Mouse (Mus musculus) stomach, postnatal 0 days (tissue): ENCODE results near the gene Kif5c. TPM values are rescaled to one million over a fixed set of nuclear protein-coding genes. Genes with fewer than 3 reads are reported as not detected.

Experiments used
- ATAC-seq: fragments of 200-750 bp; cut with Nextera tagmentation; 2 replicates; pipeline ENCODE4 v1.8.0; 2017; ENCODE audit not compliant: low FRiP score, low TSS enrichment
- DNase-seq: peaks from one replicate; pipeline ENCODE4 v3.0.0-alpha.2; 2016; ENCODE audit warnings: low spot score
- H3K27ac ChIP-seq: fragments of 300-500 bp; sonication (generic); replicated peaks from 2 replicates; pipeline ENCODE4 v1.5.1; 2014; ENCODE audit warnings: mild to moderate bottlenecking, control low read depth
- H3K27me3 ChIP-seq: fragments of 300-500 bp; sonication (generic); 2 replicates; pipeline ENCODE4 v1.6.1; 2014; ENCODE audit warnings: low read length; ENCODE audit not compliant: control insufficient read depth, insufficient read depth
- H3K36me3 ChIP-seq: fragments of 300-500 bp; sonication (generic); 2 replicates; pipeline ENCODE4 v1.6.1; 2014; ENCODE audit warnings: low read length, mixed read lengths; ENCODE audit not compliant: control insufficient read depth, insufficient read depth
- H3K4me1 ChIP-seq: fragments of 300-500 bp; sonication (generic); replicated peaks from 2 replicates; pipeline ENCODE4 v1.6.1; 2014; ENCODE audit warnings: antibody characterized with exemption; ENCODE audit not compliant: control insufficient read depth, insufficient read depth
- H3K4me2 ChIP-seq: fragments of 300-500 bp; sonication (generic); replicated peaks from 2 replicates; pipeline ENCODE4 v1.6.1; 2014; ENCODE audit warnings: low read depth, mild to moderate bottlenecking, control low read depth, moderate library complexity
- H3K4me3 ChIP-seq: fragments of 300-500 bp; sonication (generic); 2 replicates; pipeline ENCODE4 v1.5.1; 2014; ENCODE audit warnings: low read depth, low read length, control low read depth
- H3K9ac ChIP-seq: fragments of 300-500 bp; sonication (generic); 2 replicates; pipeline ENCODE4 v1.6.1; 2014; ENCODE audit warnings: mild to moderate bottlenecking, low read length, control low read depth, mixed read lengths
- H3K9me3 ChIP-seq: fragments of 300-500 bp; sonication (generic); 2 replicates; pipeline ENCODE4 v1.6.1; 2016; ENCODE audit warnings: low read length; ENCODE audit not compliant: control insufficient read depth
- CTCF ChIP-seq: IDR thresholded peaks from 2 replicates; pipeline ENCODE4 v1.5.1; 2016; ENCODE audit warnings: antibody characterized with exemption, low read depth, mild to moderate bottlenecking, moderate library complexity
- EP300 ChIP-seq: optimal IDR thresholded peaks from 2 replicates; pipeline ENCODE3; 2016; ENCODE audit warnings: antibody characterized with exemption
- WGBS: fragments of 180-500 bp; shearing (Covaris S2); extraction: QIAGEN DNeasy Blood & Tissue Kit; methylation state at CpG from one replicate; pipeline ENCODE4 v1.1.7; 2014; 5-methylcytosine and 5-hydroxymethylcytosine counted together
- polyA plus RNA-seq: library from polyadenylated mRNA; unstranded; fragments of >200 nt; fragmentation: Nextera tagmentation; extraction: Ambion mirVana; gene quantifications from 2 replicates; pipeline ENCODE4 v1.2.1, GENCODE M21; 2015

Kif5c gene
- polyA plus RNA-seq, 1 experiment from 2014 or later = 2.8 TPM

DNA sequence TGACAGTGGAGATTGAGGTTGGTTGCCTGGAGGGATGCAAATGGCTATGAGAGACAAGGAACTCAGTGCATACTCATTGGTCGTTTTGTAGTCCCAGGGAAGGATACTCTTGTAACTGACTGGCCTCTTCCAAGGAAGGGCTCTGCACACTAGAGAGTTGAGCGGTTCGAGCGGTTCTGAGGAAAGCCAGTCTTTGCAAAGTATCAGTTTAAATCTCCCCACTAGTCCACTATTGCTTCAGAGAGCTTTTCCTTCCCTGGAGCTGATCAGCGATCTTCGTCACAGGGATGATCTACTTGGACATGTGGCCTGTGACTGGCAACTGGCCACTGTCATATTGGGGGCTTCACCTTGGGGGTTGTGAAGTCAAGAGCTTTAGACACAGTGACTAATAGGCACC, 28.5 kb downstream of the Kif5c start:
- Histone ChIP-seq H3K9ac (no peak overlapping the region), H3K36me3 (no peaks in the 10 kb centered on the region), H3K4me2 (no peak overlapping the region), H3K4me3 (no peak overlapping the region), H3K9me3 (no peaks in the 10 kb centered on the region), H3K27me3 (no peaks in the 10 kb centered on the region), H3K4me1 (no peaks in the 10 kb centered on the region), H3K27ac (no peak overlapping the region)
- TF ChIP-seq EP300 = no peak
- no peak for TF ChIP-seq CTCF
- 86% methylated on average over 6 of the region's 6 CpGs for WGBS
- ATAC-seq = no peak
- DNase-seq = no peak

DNA sequence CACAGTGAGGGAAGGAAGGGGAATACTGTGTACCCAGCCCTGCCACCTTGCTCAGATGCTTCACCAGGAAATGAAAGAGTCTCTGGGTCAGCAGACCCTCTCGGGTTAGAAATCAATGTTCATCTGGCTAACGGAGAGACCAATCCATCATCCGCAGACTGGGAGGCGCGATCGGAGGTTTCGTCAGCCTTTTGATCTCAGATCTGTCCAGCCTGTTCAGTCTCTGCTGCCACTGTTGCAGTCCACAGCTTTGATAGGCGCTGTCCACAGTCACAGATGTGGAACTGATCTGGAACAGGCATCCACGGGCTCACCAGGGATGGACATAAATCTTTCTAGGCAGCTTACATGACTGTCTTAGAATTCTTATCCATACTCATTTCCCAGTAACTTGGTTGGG, 29.2 kb downstream of the Kif5c start:
- TF ChIP-seq EP300 (no peak), CTCF (no peak)
- 37% methylated on average over 9 of the region's 9 CpGs for WGBS
- no peak overlapping the region for H3K4me2 ChIP-seq
- no peaks in the 10 kb centered on the region for H3K4me1 ChIP-seq
- DNase-seq (no peak), ATAC-seq (no peak)
- no peaks in the 10 kb centered on the region for H3K27me3 ChIP-seq
- H3K36me3 ChIP-seq = no peaks in the 10 kb centered on the region
- no peak overlapping the region for H3K27ac ChIP-seq
- H3K9ac ChIP-seq = no peak overlapping the region
- H3K4me3 ChIP-seq = no peak overlapping the region
- no peaks in the 10 kb centered on the region for H3K9me3 ChIP-seq

DNA sequence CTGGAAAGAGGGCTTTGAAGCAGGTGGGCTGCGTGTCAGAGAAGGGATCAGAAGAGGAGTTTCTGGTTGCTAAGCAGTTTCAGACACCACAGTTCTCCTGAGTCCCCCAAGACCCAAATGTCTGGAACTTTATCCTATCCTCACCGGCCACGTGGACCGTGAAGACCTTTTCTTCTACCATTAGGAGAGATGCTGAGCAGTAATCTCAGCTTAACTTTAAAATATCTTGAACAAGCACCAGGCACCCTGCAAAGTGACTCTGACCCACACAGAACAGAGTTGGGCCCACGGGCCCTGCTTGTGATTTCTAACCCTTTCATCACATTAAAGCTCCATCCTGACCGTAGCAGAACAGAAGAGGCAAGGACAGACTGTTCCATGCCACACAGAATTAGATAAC, 29.7 kb downstream of the Kif5c start:
- no peak overlapping the region for H3K9ac ChIP-seq
- no peak overlapping the region for H3K27ac ChIP-seq
- TF ChIP-seq EP300 (no peak), CTCF (no peak)
- ATAC-seq (no peak), DNase-seq (no peak)
- WGBS = 85% methylated on average over 6 of the region's 6 CpGs
- no peaks in the 10 kb centered on the region for H3K9me3 ChIP-seq
- H3K4me3 ChIP-seq = no peak overlapping the region
- no peak overlapping the region for H3K4me2 ChIP-seq
- H3K4me1 ChIP-seq = no peaks in the 10 kb centered on the region
- H3K27me3 ChIP-seq = no peaks in the 10 kb centered on the region
- no peaks in the 10 kb centered on the region for H3K36me3 ChIP-seq

DNA sequence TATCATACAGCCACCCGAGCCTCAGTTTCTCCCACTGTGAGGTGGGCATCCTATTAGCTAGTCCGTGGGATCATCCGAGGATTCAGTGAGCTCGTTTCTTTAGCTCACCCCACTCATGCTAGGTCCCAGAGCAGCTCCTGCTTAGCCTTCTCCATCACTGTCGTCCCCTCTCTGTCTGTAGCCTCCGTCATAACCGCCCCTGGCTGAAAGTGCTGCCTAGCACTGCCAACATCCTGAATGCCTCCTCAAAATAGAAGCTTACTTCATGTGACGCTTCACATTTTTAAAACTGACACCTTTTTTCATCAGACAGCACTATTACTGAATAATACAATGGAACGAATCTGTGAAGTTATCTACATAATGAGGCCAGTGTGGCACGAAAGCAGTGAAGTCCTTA, 30.1 kb downstream of the Kif5c start:
- DNase-seq = no peak
- H3K4me1 ChIP-seq = no peaks in the 10 kb centered on the region
- ATAC-seq = no peak
- no peaks in the 10 kb centered on the region for H3K9me3 ChIP-seq
- 78% methylated on average over 10 of the region's 10 CpGs for WGBS
- no peak overlapping the region for H3K27ac ChIP-seq
- no peak for TF ChIP-seq EP300
- TF ChIP-seq CTCF = no peak
- H3K36me3 ChIP-seq = no peaks in the 10 kb centered on the region
- H3K4me3 ChIP-seq = no peak overlapping the region
- H3K27me3 ChIP-seq = no peaks in the 10 kb centered on the region
- no peak overlapping the region for H3K9ac ChIP-seq
- H3K4me2 ChIP-seq = no peak overlapping the region

DNA sequence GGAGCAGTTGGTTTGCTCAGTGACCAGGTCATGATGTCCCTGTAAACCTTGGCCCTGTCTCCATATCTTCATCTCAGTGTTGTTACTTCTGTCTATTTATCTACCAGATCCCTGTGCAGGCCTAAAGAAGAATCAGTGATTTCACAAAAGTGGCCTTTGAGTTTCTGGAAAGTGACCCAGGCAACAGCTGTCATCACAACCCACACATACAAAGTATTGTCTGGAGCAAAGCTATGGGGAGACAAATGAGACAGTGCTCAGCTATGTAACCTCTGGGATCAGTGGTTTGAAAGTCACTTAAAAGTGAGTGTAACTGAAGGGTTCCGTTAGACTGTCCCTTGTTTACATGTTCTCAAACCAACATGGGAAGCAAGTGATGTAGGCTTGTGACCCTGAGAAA, 32.6 kb downstream of the Kif5c start:
- no peak overlapping the region for H3K4me2 ChIP-seq
- TF ChIP-seq EP300 (no peak), CTCF (no peak)

DNA sequence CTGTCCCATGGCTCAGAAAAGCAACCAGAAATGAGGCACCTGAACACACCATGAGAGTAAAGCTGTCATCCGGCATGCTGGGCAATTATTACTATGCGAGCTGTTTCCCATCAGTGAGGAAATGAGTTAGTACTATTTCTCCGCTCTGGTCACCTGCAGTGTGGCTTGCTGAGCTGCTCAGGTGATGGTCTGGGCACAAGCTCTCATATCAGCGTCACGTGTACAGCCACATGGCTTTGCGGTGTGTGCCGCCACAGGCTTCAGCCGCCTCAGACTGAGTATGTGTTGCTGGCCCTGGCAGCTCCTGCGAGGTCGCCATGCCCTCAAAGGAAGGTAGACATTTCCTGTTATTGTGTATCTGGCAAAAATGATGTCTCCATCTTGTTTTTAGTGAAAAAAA, 35.5 kb downstream of the Kif5c start:
- Histone ChIP-seq H3K9ac (no peak overlapping the region), H3K4me1 (no peaks in the 10 kb centered on the region), H3K27ac (no peak overlapping the region), H3K9me3 (no peaks in the 10 kb centered on the region), H3K27me3 (no peaks in the 10 kb centered on the region), H3K36me3 (no peaks in the 10 kb centered on the region), H3K4me3 (no peak overlapping the region), H3K4me2 (no peak overlapping the region)
- DNase-seq (no peak), ATAC-seq (no peak)
- WGBS = 86% methylated on average over 10 of the region's 10 CpGs
- TF ChIP-seq CTCF = no peak
- TF ChIP-seq EP300 = no peak

More for the DNA sequence above, 32.6 kb downstream of the Kif5c start:
- no peaks in the 10 kb centered on the region for H3K36me3 ChIP-seq
- H3K4me3 ChIP-seq = no peak overlapping the region
- no peaks in the 10 kb centered on the region for H3K9me3 ChIP-seq
- 67% methylated on average over 1 of the region's 1 CpGs for WGBS
- no peak overlapping the region for H3K9ac ChIP-seq
- DNase-seq = no peak
- no peak overlapping the region for H3K27ac ChIP-seq
- H3K27me3 ChIP-seq = no peaks in the 10 kb centered on the region
- no peak for ATAC-seq
- no peaks in the 10 kb centered on the region for H3K4me1 ChIP-seq
